Mouse (Mus musculus): Measurements from ENCODE around the gene H2al1h. TPM values are rescaled to one million over a fixed set of nuclear protein-coding genes. Genes with fewer than 3 reads are reported as not detected.

H2al1h gene
- not detected for polyA plus RNA-seq (2014; fragmentation: Illumina TruSeq; extraction: RNeasy Lipid Tissue Mini Kit (QIAGEN cat#74804); ENCODE audit: low read depth, low replicate concordance)

DNA sequence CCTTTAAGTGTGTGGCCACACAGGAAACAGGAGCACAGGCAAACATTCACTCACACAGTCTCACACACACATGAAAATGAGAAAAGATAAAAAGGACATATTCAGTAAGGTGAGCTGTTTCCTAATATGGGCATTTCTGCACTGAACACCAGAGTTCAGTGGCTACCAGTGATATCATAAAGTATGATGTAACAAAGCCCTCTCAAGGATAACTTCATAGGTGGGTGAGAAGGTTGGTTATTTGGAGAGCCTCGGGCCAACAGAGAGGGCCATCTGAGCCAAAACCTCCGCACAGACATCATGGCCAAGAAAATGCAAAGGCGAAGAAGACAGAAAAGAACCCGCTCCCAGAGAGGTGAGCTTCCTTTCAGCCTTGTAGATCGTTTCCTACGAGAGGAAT is at the start of gene H2al1h:
Gene H2al1h (plus strand): TSS at position 301 of the 400 bp plus-strand sequence.

DNA sequence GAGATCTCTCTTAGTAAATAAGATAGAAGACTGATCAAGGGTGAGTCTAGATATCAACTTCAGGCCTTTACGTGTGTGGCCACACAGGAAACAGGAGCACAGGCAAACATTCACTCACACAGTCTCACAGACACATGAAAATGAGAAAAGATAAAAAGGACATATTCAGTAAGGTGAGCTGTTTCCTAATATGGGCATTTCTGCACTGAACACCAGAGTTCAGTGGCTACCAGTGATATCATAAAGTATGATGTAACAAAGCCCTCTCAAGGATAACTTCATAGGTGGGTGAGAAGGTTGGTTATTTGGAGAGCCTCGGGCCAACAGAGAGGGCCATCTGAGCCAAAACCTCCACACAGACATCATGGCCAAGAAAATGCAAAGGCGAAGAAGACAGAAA is 22.3 kb upstream of the H2al1h start, which contains the start of gene H2al1a:
Gene H2al1a (plus strand): TSS at position 301 of the 400 bp plus-strand sequence.

DNA sequence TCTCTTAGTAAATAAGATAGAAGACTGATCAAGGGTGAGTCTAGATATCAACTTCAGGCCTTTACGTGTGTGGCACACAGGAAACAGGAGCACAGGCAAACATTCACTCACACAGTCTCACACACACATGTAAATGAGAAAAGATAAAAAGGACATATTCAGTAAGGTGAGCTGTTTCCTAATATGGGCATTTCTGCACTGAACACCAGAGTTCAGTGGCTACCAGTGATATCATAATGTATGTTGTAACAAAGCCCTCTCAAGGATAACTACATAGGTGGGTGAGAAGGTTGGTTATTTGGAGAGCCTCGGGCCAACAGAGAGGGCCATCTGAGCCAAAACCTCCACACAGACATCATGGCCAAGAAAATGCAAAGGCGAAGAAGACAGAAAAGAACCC is 19.2 kb upstream of the H2al1h start, which contains the start of gene H2al1b:
Gene H2al1b (plus strand): TSS at position 301 of the 400 bp plus-strand sequence.

DNA sequence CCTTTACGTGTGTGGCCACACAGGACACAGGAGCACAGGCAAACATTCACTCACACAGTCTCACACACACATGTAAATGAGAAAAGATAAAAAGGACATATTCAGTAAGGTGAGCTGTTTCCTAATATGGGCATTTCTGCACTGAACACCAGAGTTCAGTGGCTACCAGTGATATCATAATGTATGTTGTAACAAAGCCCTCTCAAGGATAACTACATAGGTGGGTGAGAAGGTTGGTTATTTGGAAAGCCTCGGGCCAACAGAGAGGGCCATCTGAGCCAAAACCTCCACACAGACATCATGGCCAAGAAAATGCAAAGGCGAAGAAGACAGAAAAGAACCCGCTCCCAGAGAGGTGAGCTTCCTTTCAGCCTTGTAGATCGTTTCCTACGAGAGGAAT is 15.9 kb upstream of the H2al1h start, which contains the start of gene H2al1c:
Gene H2al1c (plus strand): TSS at position 301 of the 400 bp plus-strand sequence.

DNA sequence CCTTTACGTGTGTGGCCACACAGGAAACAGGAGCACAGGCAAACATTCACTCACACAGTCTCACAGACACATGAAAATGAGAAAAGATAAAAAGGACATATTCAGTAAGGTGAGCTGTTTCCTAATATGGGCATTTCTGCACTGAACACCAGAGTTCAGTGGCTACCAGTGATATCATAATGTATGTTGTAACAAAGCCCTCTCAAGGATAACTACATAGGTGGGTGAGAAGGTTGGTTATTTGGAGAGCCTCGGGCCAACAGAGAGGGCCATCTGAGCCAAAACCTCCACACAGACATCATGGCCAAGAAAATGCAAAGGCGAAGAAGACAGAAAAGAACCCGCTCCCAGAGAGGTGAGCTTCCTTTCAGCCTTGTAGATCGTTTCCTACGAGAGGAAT is 12.8 kb upstream of the H2al1h start, which contains the start of gene H2al1d:
Gene H2al1d (plus strand): TSS at position 301 of the 400 bp plus-strand sequence.

DNA sequence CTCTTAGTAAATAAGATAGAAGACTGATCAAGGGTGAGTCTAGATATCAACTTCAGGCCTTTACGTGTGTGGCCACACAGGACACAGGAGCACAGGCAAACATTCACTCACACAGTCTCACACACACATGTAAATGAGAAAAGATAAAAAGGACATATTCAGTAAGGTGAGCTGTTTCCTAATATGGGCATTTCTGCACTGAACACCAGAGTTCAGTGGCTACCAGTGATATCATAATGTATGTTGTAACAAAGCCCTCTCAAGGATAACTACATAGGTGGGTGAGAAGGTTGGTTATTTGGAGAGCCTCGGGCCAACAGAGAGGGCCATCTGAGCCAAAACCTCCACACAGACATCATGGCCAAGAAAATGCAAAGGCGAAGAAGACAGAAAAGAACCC is 9.7 kb upstream of the H2al1h start, which contains the start of gene H2al1e:
Gene H2al1e (plus strand): TSS at position 301 of the 400 bp plus-strand sequence.

DNA sequence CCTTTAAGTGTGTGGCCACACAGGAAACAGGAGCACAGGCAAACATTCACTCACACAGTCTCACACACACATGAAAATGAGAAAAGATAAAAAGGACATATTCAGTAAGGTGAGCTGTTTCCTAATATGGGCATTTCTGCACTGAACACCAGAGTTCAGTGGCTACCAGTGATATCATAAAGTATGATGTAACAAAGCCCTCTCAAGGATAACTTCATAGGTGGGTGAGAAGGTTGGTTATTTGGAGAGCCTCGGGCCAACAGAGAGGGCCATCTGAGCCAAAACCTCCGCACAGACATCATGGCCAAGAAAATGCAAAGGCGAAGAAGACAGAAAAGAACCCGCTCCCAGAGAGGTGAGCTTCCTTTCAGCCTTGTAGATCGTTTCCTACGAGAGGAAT is 6.4 kb upstream of the H2al1h start, which contains the start of gene H2al1f:
Gene H2al1f (plus strand): TSS at position 301 of the 400 bp plus-strand sequence.

DNA sequence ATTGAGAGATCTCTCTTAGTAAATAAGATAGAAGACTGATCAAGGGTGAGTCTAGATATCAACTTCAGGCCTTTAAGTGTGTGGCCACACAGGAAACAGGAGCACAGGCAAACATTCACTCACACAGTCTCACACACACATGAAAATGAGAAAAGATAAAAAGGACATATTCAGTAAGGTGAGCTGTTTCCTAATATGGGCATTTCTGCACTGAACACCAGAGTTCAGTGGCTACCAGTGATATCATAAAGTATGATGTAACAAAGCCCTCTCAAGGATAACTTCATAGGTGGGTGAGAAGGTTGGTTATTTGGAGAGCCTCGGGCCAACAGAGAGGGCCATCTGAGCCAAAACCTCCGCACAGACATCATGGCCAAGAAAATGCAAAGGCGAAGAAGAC is 3.3 kb upstream of the H2al1h start, which contains the start of gene H2al1g:
Gene H2al1g (plus strand): TSS at position 301 of the 400 bp plus-strand sequence.

DNA sequence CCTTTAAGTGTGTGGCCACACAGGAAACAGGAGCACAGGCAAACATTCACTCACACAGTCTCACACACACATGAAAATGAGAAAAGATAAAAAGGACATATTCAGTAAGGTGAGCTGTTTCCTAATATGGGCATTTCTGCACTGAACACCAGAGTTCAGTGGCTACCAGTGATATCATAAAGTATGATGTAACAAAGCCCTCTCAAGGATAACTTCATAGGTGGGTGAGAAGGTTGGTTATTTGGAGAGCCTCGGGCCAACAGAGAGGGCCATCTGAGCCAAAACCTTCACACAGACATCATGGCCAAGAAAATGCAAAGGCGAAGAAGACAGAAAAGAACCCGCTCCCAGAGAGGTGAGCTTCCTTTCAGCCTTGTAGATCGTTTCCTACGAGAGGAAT is 3.1 kb downstream of the H2al1h start, which contains the start of gene H2al1i:
Gene H2al1i (plus strand): TSS at position 301 of the 400 bp plus-strand sequence.

DNA sequence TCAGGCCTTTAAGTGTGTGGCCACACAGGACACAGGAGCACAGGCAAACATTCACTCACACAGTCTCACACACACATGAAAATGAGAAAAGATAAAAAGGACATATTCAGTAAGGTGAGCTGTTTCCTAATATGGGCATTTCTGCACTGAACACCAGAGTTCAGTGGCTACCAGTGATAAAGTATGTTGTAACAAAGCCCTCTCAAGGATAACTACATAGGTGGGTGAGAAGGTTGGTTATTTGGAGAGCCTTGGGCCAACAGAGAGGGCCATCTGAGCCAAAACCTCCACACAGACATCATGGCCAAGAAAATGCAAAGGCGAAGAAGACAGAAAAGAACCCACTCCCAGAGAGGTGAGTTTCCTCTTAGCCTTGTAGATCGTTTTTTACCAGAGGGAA is 6.2 kb downstream of the H2al1h start, which contains the start of gene H2al1j:
Gene H2al1j (plus strand): TSS at position 301 of the 400 bp plus-strand sequence.

Other genes starting within 250 kb of the H2al1h start
- not detected for gene H2al1a, start 22.2 kb upstream of the H2al1h start, polyA plus RNA-seq (2014; fragmentation: Illumina TruSeq; extraction: RNeasy Lipid Tissue Mini Kit (QIAGEN cat#74804); ENCODE audit: low read depth, low replicate concordance)
- gene H2al1b, start 19.1 kb upstream of the H2al1h start, polyA plus RNA-seq (2014; fragmentation: Illumina TruSeq; extraction: RNeasy Lipid Tissue Mini Kit (QIAGEN cat#74804); ENCODE audit: low read depth, low replicate concordance): not detected
- not detected for gene H2al1c, start 15.8 kb upstream of the H2al1h start, polyA plus RNA-seq (2014; fragmentation: Illumina TruSeq; extraction: RNeasy Lipid Tissue Mini Kit (QIAGEN cat#74804); ENCODE audit: low read depth, low replicate concordance)
- not detected for gene H2al1d, start 12.7 kb upstream of the H2al1h start, polyA plus RNA-seq (2014; fragmentation: Illumina TruSeq; extraction: RNeasy Lipid Tissue Mini Kit (QIAGEN cat#74804); ENCODE audit: low read depth, low replicate concordance)
- gene H2al1e, start 9.6 kb upstream of the H2al1h start, polyA plus RNA-seq (2014; fragmentation: Illumina TruSeq; extraction: RNeasy Lipid Tissue Mini Kit (QIAGEN cat#74804); ENCODE audit: low read depth, low replicate concordance): not detected
- not detected for gene H2al1f, start 6.3 kb upstream of the H2al1h start, polyA plus RNA-seq (2014; fragmentation: Illumina TruSeq; extraction: RNeasy Lipid Tissue Mini Kit (QIAGEN cat#74804); ENCODE audit: low read depth, low replicate concordance)
- not detected for gene H2al1g, start 3.2 kb upstream of the H2al1h start, polyA plus RNA-seq (2014; fragmentation: Illumina TruSeq; extraction: RNeasy Lipid Tissue Mini Kit (QIAGEN cat#74804); ENCODE audit: low read depth, low replicate concordance)
- not detected for gene H2al1i, start 3.2 kb downstream of the H2al1h start, polyA plus RNA-seq (2014; fragmentation: Illumina TruSeq; extraction: RNeasy Lipid Tissue Mini Kit (QIAGEN cat#74804); ENCODE audit: low read depth, low replicate concordance)
- not detected for gene H2al1j, start 6.3 kb downstream of the H2al1h start, polyA plus RNA-seq (2014; fragmentation: Illumina TruSeq; extraction: RNeasy Lipid Tissue Mini Kit (QIAGEN cat#74804); ENCODE audit: low read depth, low replicate concordance)

All from heart, adult 10 weeks (tissue).